Mouse (Mus musculus) urinary bladder, postnatal 14 days (tissue): ENCODE results near the gene Ftl1.

Experiments
- DNase-seq: peaks from one replicate; pipeline ENCODE4 v3.0.0; 2021; ENCODE audit warnings: low spot score

The Ftl1 gene

GRCm38 (mm10) chr7:45413113-45413863 is 46.4 kb downstream of the Ftl1 start, which contains the start of gene Ntf5:
Gene Ntf5, plus strand, starts transcription at chr7:45413695.
- DNase-seq = peak; percentile 57

DNA sequence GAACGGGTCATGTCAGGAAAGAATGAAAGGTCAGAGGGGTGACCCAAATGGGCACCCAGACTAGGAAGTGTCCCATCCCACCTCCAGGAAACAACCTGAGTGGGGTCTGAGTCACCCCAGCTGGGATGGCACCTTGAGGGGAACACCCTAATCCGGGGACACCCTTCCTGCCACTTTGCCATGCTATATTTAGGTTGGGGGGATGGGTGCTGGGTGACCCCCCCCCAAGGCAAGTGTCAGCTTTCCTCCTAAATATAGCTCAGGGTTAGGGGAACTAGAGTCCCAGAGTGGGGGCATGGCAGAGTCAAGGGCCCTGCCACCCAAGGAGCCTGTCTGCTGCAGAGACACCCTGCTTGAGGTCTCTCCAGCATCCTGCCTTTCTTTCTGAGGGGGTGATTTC is 47.3 kb downstream of the Ftl1 start:
- DNase-seq = no peak

DNA sequence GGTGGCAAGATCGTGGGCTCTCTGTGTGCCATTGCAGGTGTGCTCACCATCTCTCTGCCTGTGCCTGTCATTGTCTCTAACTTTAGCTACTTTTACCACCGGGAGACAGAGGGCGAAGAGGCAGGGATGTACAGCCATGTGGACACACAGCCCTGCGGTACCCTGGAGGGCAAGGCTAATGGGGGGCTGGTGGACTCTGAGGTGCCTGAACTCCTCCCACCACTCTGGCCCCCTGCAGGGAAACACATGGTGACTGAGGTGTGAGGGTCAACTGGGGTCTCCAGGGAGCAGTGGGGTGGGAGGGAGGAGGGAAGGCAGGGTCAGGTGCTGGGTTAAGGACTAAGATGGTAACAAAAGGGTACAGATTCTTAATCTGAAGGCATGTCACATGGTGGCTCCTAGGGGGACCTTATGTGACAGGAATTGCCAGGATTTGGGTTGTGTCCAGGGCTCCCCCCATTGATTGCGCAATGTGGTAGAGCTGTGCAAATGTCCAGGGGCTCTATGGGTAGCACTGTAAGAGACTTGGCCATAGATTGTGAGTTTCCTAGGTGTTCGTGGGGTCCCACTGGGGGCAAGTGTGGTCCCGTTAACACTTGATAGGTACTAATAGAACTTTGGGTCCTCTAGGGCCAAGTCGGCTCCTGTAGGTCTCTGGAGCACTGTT is 50.1 kb downstream of the Ftl1 start:
- DNase-seq = no peak

- DNase-seq = no peak
Measured at GRCm38 (mm10) chr7:45408949-45409348, 50.7 kb downstream of the Ftl1 start.

DNA sequence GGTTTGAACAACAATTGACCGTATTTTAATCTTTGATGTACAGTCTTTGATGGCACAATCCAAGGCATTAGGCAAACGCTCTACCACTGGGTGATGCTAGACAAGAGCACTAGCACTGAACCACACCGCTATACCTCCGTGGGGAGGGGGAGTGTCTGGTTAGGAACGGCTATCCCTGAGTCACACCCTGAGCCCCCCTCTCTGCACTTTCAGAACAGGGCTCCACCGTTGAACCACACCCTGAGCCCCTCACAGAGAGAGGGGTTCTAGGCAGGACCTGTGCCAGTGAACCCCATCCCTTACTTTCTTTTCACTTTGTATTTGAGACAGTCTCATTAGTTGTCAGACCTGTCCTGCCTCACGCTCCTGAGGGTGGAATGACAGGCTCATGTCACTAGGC is 51.3 kb downstream of the Ftl1 start:
- no peak for DNase-seq
